Mouse (Mus musculus) myocyte (in vitro differentiated cells): ENCODE data around the gene Snrpc. TPM values are rescaled to one million over a fixed set of nuclear protein-coding genes. Genes with fewer than 3 reads are reported as not detected.

Experiments
- H3K27me3 ChIP-seq: one replicate; pipeline ENCODE4 v1.6.1; 2011; ENCODE audit not compliant: control insufficient read depth, insufficient read depth, insufficient read length
- H3K36me3 ChIP-seq: one replicate; pipeline ENCODE4 v1.6.1; 2011; ENCODE audit not compliant: control insufficient read depth, insufficient read depth
- H3K4me2 ChIP-seq: one replicate; pipeline ENCODE4 v1.6.1; 2011; ENCODE audit warnings: low read depth, control low read depth
- H3K4me3 ChIP-seq: one replicate; pipeline ENCODE4 v1.5.1; 2011; ENCODE audit warnings: mild to moderate bottlenecking, control low read depth, moderate library complexity
- H3K79me2 ChIP-seq: one replicate; pipeline ENCODE4 v1.6.1; 2011; ENCODE audit not compliant: control insufficient read depth, insufficient read depth
- H3ac ChIP-seq: one replicate; pipeline ENCODE4 v1.6.1; 2011; ENCODE audit not compliant: control insufficient read depth, insufficient read length
- CEBPB ChIP-seq: IDR thresholded peaks from 2 replicates; pipeline ENCODE4 v1.6.1; 2011; ENCODE audit warnings: mild to moderate bottlenecking, moderate library complexity; ENCODE audit not compliant: poor library complexity, insufficient read depth, severe bottlenecking
- E2F4 ChIP-seq: IDR thresholded peaks from one replicate; pipeline ENCODE4 v1.6.1; 2011; ENCODE audit warnings: mild to moderate bottlenecking, control low read depth, moderate library complexity; ENCODE audit not compliant: insufficient read depth
- MAX ChIP-seq: IDR thresholded peaks from one replicate; pipeline ENCODE4 v1.6.1; 2011; ENCODE audit warnings: low read depth, mild to moderate bottlenecking, control low read depth
- MYOD1 ChIP-seq, 3 experiments: IDR thresholded peaks; one replicate each; pipeline ENCODE4 v1.6.1; 2011; ENCODE audit warnings: control low read depth in 2 of 3, low read depth in 2 of 3, mild to moderate bottlenecking in 2 of 3, moderate library complexity in 1 of 3; ENCODE audit not compliant: insufficient read length in 2 of 3, control insufficient read depth in 1 of 3
- MYOG ChIP-seq, 3 experiments: IDR thresholded peaks; one replicate each; pipeline ENCODE4 v1.6.1; 2011; ENCODE audit warnings: control low read depth in 2 of 3, low read depth in 2 of 3, mild to moderate bottlenecking in 2 of 3; ENCODE audit not compliant: insufficient read length in 2 of 3, control insufficient read depth in 1 of 3, insufficient read depth in 1 of 3
- POLR2A ChIP-seq: IDR thresholded peaks from one replicate; pipeline ENCODE4 v1.6.1; 2011; ENCODE audit warnings: low read depth, mild to moderate bottlenecking, control low read depth, moderate library complexity; ENCODE audit not compliant: insufficient read length
- POLR2AphosphoS2 ChIP-seq: IDR thresholded peaks from one replicate; pipeline ENCODE4 v1.6.1; 2011; ENCODE audit warnings: low read depth, control low read depth; ENCODE audit not compliant: insufficient read length
- REST ChIP-seq: IDR thresholded peaks from one replicate; pipeline ENCODE4 v1.6.1; 2011; ENCODE audit warnings: mild to moderate bottlenecking, control low read depth, moderate library complexity; ENCODE audit not compliant: insufficient read depth, insufficient read length
- SRF ChIP-seq: IDR thresholded peaks from one replicate; pipeline ENCODE4 v1.6.1; 2011; ENCODE audit warnings: low read depth; ENCODE audit not compliant: control insufficient read depth, insufficient read length
- TCF12 ChIP-seq: IDR thresholded peaks from one replicate; pipeline ENCODE4 v1.6.1; 2011; ENCODE audit warnings: mild to moderate bottlenecking, control low read depth; ENCODE audit not compliant: poor library complexity, insufficient read depth, severe bottlenecking
- TCF3 ChIP-seq: IDR thresholded peaks from one replicate; pipeline ENCODE4 v1.6.1; 2011; ENCODE audit warnings: low read depth, control low read depth; ENCODE audit not compliant: insufficient read length
- USF1 ChIP-seq: IDR thresholded peaks from one replicate; pipeline ENCODE4 v1.6.1; 2011; ENCODE audit warnings: low read depth, mild to moderate bottlenecking, control low read depth, moderate library complexity
- polyA plus RNA-seq: library from polyadenylated mRNA; unstranded; fragments of >200 nt; fragmentation: generic; extraction: Trizol; gene quantifications from one replicate; pipeline ENCODE4 v1.2.1, GENCODE M21; 2012; ENCODE audit warnings: missing spikeins

Snrpc gene
- polyA plus RNA-seq, 1 experiment: 251 TPM

- Histone ChIP-seq H3K79me2 (no peaks in the 10 kb centered on the region), H3ac (no peak overlapping the region), H3K4me2 (no peak overlapping the region), H3K36me3 (peaks cover 58% of the 10 kb centered on the region), H3K4me3 (no peak overlapping the region), H3K27me3 (no peaks in the 10 kb centered on the region)
- TF ChIP-seq CEBPB (no peak), MYOD1 (IDR thresholded peaks at IDR 0.05; ENCODE audit: control insufficient read depth in 1 of 3, insufficient read length in 2 of 3, low read depth in 2 of 3) (no peak), SRF (no peak)
Observed at GRCm38 (mm10) chr17:27848351-27848750, 10.4 kb downstream of the Snrpc start.

- Histone ChIP-seq H3ac (no peak overlapping the region), H3K4me2 (no peak overlapping the region), H3K79me2 (no peaks in the 10 kb centered on the region), H3K27me3 (no peaks in the 10 kb centered on the region), H3K36me3 (peaks cover 44% of the 10 kb centered on the region), H3K4me3 (no peak overlapping the region)
- TF ChIP-seq MYOG (IDR thresholded peaks at IDR 0.05; ENCODE audit: control insufficient read depth in 1 of 3, insufficient read depth in 1 of 3, insufficient read length in 2 of 3, low read depth in 2 of 3) (no peak), SRF (no peak), MYOD1 (IDR thresholded peaks at IDR 0.05; ENCODE audit: control insufficient read depth in 1 of 3, insufficient read length in 2 of 3, low read depth in 2 of 3) (no peak), USF1 (no peak), POLR2AphosphoS2 (no peak), POLR2A (no peak), E2F4 (no peak), TCF3 (no peak), MAX (no peak), CEBPB (no peak), TCF12 (no peak), REST (no peak)
Observed at GRCm38 (mm10) chr17:27851076-27851475, 13.1 kb downstream of the Snrpc start.

GRCm38 (mm10) chr17:27856265-27856797, 18.4 kb downstream of the Snrpc start, which contains the start of gene Uhrf1bp1:
Uhrf1bp1 (plus strand) TSS chr17:27856441.
- Histone ChIP-seq H3K79me2 (peaks cover 38% of the 10 kb centered on the region), H3K4me2 (peak within 1 kb of the TSS; percentile 88), H3K36me3 (peaks cover 4% of the 10 kb centered on the region), H3ac (peak within 1 kb of the TSS; percentile 58), H3K4me3 (peak within 1 kb of the TSS; percentile 59), H3K27me3 (no peaks in the 10 kb centered on the region)
- TF ChIP-seq TCF12: no peak
- TF ChIP-seq MYOG (IDR thresholded peaks at IDR 0.05; ENCODE audit: control insufficient read depth in 1 of 3, insufficient read depth in 1 of 3, insufficient read length in 2 of 3, low read depth in 2 of 3): peak in 1 of 3 experiments; percentile 7
- TF ChIP-seq POLR2AphosphoS2: peak; percentile 94
- TF ChIP-seq MAX: no peak
- no peak for TF ChIP-seq USF1
- TF ChIP-seq POLR2A: peak; percentile 89

- Histone ChIP-seq H3K4me2 (peak overlapping the region; percentile 88), H3K4me3 (peak overlapping the region; percentile 59), H3K27me3 (no peaks in the 10 kb centered on the region), H3ac (peak overlapping the region; percentile 58), H3K79me2 (peaks cover 42% of the 10 kb centered on the region), H3K36me3 (peaks cover 4% of the 10 kb centered on the region)
- no peak for TF ChIP-seq SRF
- no peak for TF ChIP-seq USF1
- TF ChIP-seq MYOG (IDR thresholded peaks at IDR 0.05; ENCODE audit: control insufficient read depth in 1 of 3, insufficient read depth in 1 of 3, insufficient read length in 2 of 3, low read depth in 2 of 3): peak in 1 of 3 experiments; percentile 3
- no peak for TF ChIP-seq REST
- no peak for TF ChIP-seq MYOD1 (IDR thresholded peaks at IDR 0.05; ENCODE audit: control insufficient read depth in 1 of 3, insufficient read length in 2 of 3, low read depth in 2 of 3)
- peak; percentile 82 for TF ChIP-seq CEBPB
- peak; percentile 44 for TF ChIP-seq POLR2A
Observed at GRCm38 (mm10) chr17:27856798-27857648, 19.1 kb downstream of the Snrpc start.
